Mouse (Mus musculus): ENCODE measurements around the gene Olfr810. TPM values are rescaled to one million over a fixed set of nuclear protein-coding genes. Genes with fewer than 3 reads are reported as not detected.

The Olfr810 gene
- total RNA-seq (2021), result not detected
- long read RNA-seq, experiment 1, result 0 reads
- long read RNA-seq, experiment 2, result 0 reads

DNA sequence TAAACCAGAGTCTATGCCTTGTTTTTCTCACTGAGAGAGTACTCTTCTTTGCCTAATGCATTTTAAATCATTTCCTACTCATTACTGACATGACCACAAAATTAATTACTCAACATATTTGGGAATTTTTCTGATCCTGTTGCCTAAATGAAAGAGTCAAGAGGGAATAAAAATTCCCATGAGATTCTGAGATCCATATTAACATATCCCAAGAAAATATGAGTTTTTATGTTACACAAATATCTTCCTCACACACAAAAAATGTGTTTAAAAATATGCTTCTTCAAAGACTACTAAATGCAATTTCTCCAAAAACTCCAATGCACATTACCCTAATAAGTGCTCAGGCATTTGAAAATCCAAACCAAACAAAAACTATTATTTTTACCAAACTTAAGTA lies at the start of gene Olfr810:
TSS of gene Olfr810 (minus strand) at position 101 of the 400 bp plus-strand sequence.
- DNase-seq (ENCODE audit: low spot score in 2 of 2), result no peak

DNA sequence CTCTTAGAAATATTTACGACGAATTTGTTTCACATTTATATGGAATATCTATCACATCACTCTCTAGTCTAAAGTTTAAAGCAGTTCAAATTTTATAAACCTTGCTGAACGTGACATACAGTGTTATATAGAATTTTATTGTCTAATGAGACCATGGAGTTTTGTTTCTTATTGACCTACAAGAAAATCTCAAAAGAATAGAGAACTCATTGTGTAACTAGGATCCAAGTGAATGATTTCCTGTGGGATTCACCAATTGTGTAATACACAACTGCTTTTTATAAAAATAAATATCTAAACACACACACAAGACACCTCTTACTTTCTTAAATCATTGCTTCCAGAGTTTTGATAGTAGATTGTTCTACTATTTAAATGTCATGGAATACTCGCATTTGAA lies 9.6 kb upstream of the Olfr810 start, which contains the start of gene Olfr811:
TSS of gene Olfr811 (minus strand) at position 101 of the 400 bp plus-strand sequence.
- DNase-seq (ENCODE audit: low spot score in 2 of 2), result no peak

DNA sequence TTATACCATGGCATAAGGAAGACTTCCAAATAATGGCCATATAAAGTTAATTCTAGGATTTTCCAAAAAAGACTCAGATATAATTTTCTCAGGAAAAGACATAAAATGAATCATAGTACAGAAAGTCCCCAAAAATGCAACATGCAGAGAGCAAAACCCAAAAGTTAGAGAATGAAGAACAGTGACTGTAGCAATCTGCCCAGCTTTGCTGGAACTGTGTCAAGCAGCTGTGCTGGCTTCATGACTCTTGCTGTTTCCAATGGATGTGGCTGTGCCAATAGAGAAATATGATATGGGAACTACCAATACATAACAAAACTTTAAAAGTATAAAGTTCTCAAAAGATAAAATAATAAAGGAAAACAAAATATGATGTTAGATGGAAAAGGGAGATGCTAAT lies 16.6 kb downstream of the Olfr810 start:
- no peak for DNase-seq (ENCODE audit: low spot score in 2 of 2)

DNA sequence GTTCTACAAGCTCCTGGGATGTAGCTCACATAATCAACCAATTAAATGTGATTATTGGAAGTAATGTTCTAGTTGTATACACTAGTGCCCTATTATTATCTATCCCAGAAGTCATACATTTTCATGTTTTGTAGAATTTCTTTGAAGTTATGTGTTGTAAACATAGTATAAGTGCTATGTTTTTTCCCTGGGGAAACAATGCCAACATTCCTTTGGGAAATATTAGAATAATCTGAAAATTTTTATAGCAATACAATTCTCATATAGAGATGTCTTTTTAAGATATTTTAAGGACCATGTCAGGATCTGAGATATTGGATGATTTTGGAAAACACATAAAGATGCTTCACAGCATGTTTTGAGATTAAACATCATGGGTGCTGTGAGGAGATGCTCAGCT lies 20.4 kb downstream of the Olfr810 start, which contains the start of gene Olfr809:
TSS of gene Olfr809 (plus strand) at position 301 of the 400 bp plus-strand sequence.
- no peak for DNase-seq (ENCODE audit: low spot score in 2 of 2)

DNA sequence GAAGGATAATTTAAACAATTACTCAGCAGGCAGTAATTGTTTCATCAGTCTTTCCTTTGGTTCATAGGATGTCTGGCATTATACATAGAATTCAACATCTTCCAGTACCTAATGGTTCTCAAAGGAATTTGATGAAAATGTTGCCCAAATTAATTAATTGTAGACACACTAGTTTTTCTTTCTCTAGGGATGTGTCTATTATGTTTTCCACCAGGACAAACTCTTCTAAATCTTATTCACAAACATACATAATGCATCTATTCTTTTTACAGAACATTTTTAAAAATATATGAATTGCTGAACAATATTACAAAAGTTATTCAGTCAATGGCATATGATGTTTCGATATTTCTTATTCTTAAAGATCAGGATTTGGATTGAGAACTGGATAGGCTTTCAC lies 29.5 kb downstream of the Olfr810 start, which contains the start of gene Olfr808:
TSS of gene Olfr808 (plus strand) at position 301 of the 400 bp plus-strand sequence.
- DNase-seq (ENCODE audit: low spot score in 2 of 2), result no peak

DNA sequence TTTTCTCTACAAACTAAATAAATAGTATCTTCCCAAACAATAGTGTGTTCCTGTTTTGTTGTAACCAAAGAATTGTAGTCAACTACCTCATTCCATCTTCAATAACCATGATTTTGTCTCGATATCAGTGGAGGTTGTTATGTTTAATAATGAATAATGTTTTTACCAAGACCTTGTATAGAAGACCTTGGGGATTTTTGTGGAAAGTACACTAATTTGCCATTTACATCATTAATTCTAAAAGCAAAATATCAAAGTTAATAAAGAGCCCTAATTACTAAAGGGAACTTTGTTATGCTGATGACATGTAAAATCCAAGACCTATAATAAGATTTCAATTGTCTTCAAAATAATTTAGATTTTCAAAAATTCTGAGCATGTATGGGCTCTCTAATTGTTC lies 37.0 kb downstream of the Olfr810 start, which contains the start of gene Olfr807:
TSS of gene Olfr807 (minus strand) at position 101 of the 400 bp plus-strand sequence.
- no peak for DNase-seq (ENCODE audit: low spot score in 2 of 2)

DNA sequence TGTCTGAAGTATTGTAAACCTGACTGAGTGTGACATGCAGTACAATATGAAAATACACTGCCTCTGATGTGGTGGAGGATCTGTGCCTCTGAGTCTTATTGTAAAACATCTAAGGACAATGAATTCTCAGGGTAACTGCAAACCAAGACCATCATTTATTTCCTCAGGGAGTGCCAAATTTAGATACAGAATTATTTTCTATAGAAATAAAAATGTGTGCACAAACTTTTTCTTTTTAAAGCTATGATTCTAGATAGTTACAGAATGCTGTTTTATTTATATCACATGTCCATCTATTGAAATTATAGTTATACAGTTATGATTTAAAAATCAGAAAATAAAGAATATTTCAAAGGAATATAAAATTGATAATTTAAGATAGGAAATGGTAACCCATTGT lies 52.9 kb downstream of the Olfr810 start, which contains the start of gene Olfr806:
TSS of gene Olfr806 (minus strand) at position 101 of the 400 bp plus-strand sequence.
- DNase-seq (ENCODE audit: low spot score in 2 of 2), result no peak

Other genes starting within 250 kb of the Olfr810 start
- not detected for gene Olfr794, start 227.3 kb downstream of the Olfr810 start, total RNA-seq (2021)
- not detected for gene Olfr796, start 182.3 kb downstream of the Olfr810 start, total RNA-seq (2021)
- not detected for gene Olfr798, start 167.0 kb downstream of the Olfr810 start, total RNA-seq (2021)
- not detected for gene Olfr799, start 157.4 kb downstream of the Olfr810 start, total RNA-seq (2021)
- gene Olfr800, start 137.2 kb downstream of the Olfr810 start, total RNA-seq (2021), result not detected
- gene Olfr801, start 121.1 kb downstream of the Olfr810 start, total RNA-seq (2021), result not detected
- not detected for gene Olfr802, start 106.7 kb downstream of the Olfr810 start, total RNA-seq (2021)
- not detected for gene Olfr803, start 100.6 kb downstream of the Olfr810 start, total RNA-seq (2021)
- gene Olfr804, start 91.7 kb downstream of the Olfr810 start, total RNA-seq (2021), result not detected
- gene Olfr805, start 65.5 kb downstream of the Olfr810 start, total RNA-seq (2021), result not detected
- gene Olfr806, start 53.0 kb downstream of the Olfr810 start, total RNA-seq (2021), result not detected
- not detected for gene Olfr807, start 37.1 kb downstream of the Olfr810 start, total RNA-seq (2021)
- gene Olfr808, start 29.4 kb downstream of the Olfr810 start, total RNA-seq (2021), result not detected
- gene Olfr809, start 20.3 kb downstream of the Olfr810 start, total RNA-seq (2021), result not detected
- not detected for gene Olfr811, start 9.5 kb upstream of the Olfr810 start, total RNA-seq (2021)
- not detected for gene Olfr812, start 51.2 kb upstream of the Olfr810 start, total RNA-seq (2021)
- not detected for gene Olfr813, start 60.5 kb upstream of the Olfr810 start, total RNA-seq (2021)
- gene Olfr814, start 84.9 kb upstream of the Olfr810 start, total RNA-seq (2021), result not detected
- not detected for gene Olfr815, start 111.0 kb upstream of the Olfr810 start, total RNA-seq (2021)
- not detected for gene Olfr816, start 120.7 kb upstream of the Olfr810 start, total RNA-seq (2021)
- not detected for gene Olfr818, start 154.2 kb upstream of the Olfr810 start, total RNA-seq (2021)
- not detected for gene Olfr819, start 172.3 kb upstream of the Olfr810 start, total RNA-seq (2021)
- gene Olfr247, start 181.2 kb upstream of the Olfr810 start, total RNA-seq (2021), result not detected
- not detected for gene Gm10310, start 190.1 kb upstream of the Olfr810 start, total RNA-seq (2021)
- not detected for gene Olfr820, start 217.7 kb upstream of the Olfr810 start, total RNA-seq (2021)
- not detected for gene Olfr821, start 235.4 kb upstream of the Olfr810 start, total RNA-seq (2021)